Mouse (Mus musculus) heart, adult 2 months (tissue): ENCODE measurements around the gene Olfr510.
"Not testable (repeated sequence)": the region's sequence is repeated elsewhere in the genome, so short reads cannot be mapped to it uniquely, and the experiment has no call there.

Experiments used
- CTCF ChIP-seq: fragments of 200-600 bp; IDR thresholded peaks from 2 replicates; pipeline ENCODE4 v1.8.1; 2022; ENCODE audit warnings: antibody characterized with exemption, mild to moderate bottlenecking, moderate library complexity
- POLR2A ChIP-seq: fragments of 200-500 bp; IDR thresholded peaks from 2 replicates; pipeline ENCODE4 v1.6.1; 2011; ENCODE audit warnings: mild to moderate bottlenecking, low read depth, low read length, control low read depth; ENCODE audit not compliant: insufficient read depth

GRCm38 (mm10) chr7:108616781-108617180, 49.4 kb upstream of the Olfr510 start:
- not testable (repeated sequence) for TF ChIP-seq POLR2A, CTCF
